ENCODE assay signal across 11 mouse cellular contexts in the genomic region with DNA sequence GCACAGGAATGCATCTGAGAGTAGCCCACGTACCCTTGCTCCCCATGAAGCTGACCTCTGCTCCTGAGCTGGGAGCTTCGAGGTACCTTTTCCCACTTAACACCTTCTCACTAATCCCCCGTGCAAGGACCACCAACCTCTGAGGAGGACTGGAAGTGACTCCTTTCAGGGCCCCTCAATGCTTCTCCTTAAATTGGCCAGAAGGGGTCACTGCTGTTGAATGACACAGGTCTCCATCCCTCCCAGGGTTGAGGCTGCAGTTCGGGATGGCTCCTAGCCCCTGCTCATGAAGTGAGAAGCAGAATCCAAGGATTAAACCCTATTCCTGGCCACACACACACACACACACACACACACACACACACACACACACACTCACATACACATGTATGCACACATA.
DNase-seq lines count a peak whose midpoint lies in the region; ATAC-seq and TF ChIP-seq lines count a peak whose summit lies in the region.
"Had no signal": no experiment of that assay in that cellular context is flagged by ENCODE, and none has a peak within 500 bp of the region (broad histone marks: within the 10 kb centered on the region; RNA-seq: fewer than 3 reads in every experiment).

No protein-coding gene starts in this region.

- H3K4me2 ChIP-seq in lung, embryonic 14.5 days = no peak overlapping the region
- no peak overlapping the region for H3K4me2 ChIP-seq in embryonic facial prominence, embryonic 11.5 days (ENCODE audit: low read depth, low read length)
- H3K4me2 ChIP-seq: embryonic facial prominence, embryonic 15.5 days; heart, embryonic 13.5 days had no signal

- H3K4me3 ChIP-seq in heart, adult 2 months = no peak overlapping the region
- no peak overlapping the region for H3K4me3 ChIP-seq in lung, embryonic 14.5 days (ENCODE audit: low read depth, low read length)
- no peak overlapping the region for H3K4me3 ChIP-seq in embryonic facial prominence, embryonic 11.5 days (ENCODE audit: low read depth, low read length)
- H3K4me3 ChIP-seq: embryonic facial prominence, embryonic 15.5 days; heart, embryonic 13.5 days had no signal

- peak; percentile 61 for TF ChIP-seq CTCF in heart, adult 2 months (IDR thresholded peaks at IDR 0.05)
- TF ChIP-seq CTCF in lung, embryonic 14.5 days (IDR thresholded peaks at IDR 0.05; ENCODE audit: low read depth) = peak; percentile 61

- no peak overlapping the region for H3K9ac ChIP-seq in heart, adult 2 months (ENCODE audit: low read depth, low read length)
- no peak overlapping the region for H3K9ac ChIP-seq in lung, embryonic 14.5 days
- no peak overlapping the region for H3K9ac ChIP-seq in embryonic facial prominence, embryonic 11.5 days (replicated peaks; ENCODE audit: low read length)
- H3K9ac ChIP-seq: embryonic facial prominence, embryonic 15.5 days; heart, embryonic 13.5 days had no signal

- intact Hi-C loops in heart, adult 2 months (cut with DNase I) = no loop called here

- H3K9me3 ChIP-seq in lung, embryonic 14.5 days (ENCODE audit: low read depth, low read length) = no peaks in the 10 kb centered on the region
- no peaks in the 10 kb centered on the region for H3K9me3 ChIP-seq in embryonic facial prominence, embryonic 11.5 days (replicated peaks; ENCODE audit: control insufficient read depth, low read length)
- H3K9me3 ChIP-seq: embryonic facial prominence, embryonic 15.5 days; heart, embryonic 13.5 days had no signal

- no peaks in the 10 kb centered on the region for H3K4me1 ChIP-seq in heart, adult 2 months (ENCODE audit: control insufficient read depth, insufficient read depth, low read length)
- no peaks in the 10 kb centered on the region for H3K4me1 ChIP-seq in lung, embryonic 14.5 days (ENCODE audit: insufficient read depth)
- H3K4me1 ChIP-seq in embryonic facial prominence, embryonic 11.5 days (ENCODE audit: control insufficient read depth, insufficient read depth, low read length) = no peaks in the 10 kb centered on the region
- H3K4me1 ChIP-seq: embryonic facial prominence, embryonic 15.5 days; heart, embryonic 13.5 days had no signal

- no peaks in the 10 kb centered on the region for H3K27me3 ChIP-seq in heart, adult 2 months (ENCODE audit: control insufficient read depth, insufficient read depth, low read length)
- no peaks in the 10 kb centered on the region for H3K27me3 ChIP-seq in lung, embryonic 14.5 days (ENCODE audit: insufficient read depth, low read length)
- H3K27me3 ChIP-seq in embryonic facial prominence, embryonic 11.5 days (ENCODE audit: control insufficient read depth, insufficient read depth, low read length) = no peaks in the 10 kb centered on the region
- H3K27me3 ChIP-seq: embryonic facial prominence, embryonic 15.5 days; heart, embryonic 13.5 days had no signal

- H3K79me2 ChIP-seq in heart, adult 2 months (replicated peaks; ENCODE audit: control insufficient read depth, insufficient read depth, low read length) = no peaks in the 10 kb centered on the region

- DNase-seq in heart, adult 2 months = no peak
- DNase-seq in heart, adult 8-10 months (ENCODE audit: low spot score) = no peak
- DNase-seq in lung, embryonic 14.5 days = peak; percentile 48
- DNase-seq in lung, postnatal 25 days (ENCODE audit: low spot score) = no peak
- DNase-seq in embryonic facial prominence, embryonic 11.5 days (ENCODE audit: low spot score) = peak; percentile 62
- peak; percentile 69 for DNase-seq in retina, embryonic 14.5 days (ENCODE audit: low spot score)
- no peak for DNase-seq in spleen, postnatal 4 days (ENCODE audit: low spot score in 2 of 2)

- no peak overlapping the region for H3K27ac ChIP-seq in heart, adult 2 months
- no peak overlapping the region for H3K27ac ChIP-seq in lung, embryonic 14.5 days (ENCODE audit: low read depth)
- H3K27ac ChIP-seq in embryonic facial prominence, embryonic 11.5 days (replicated peaks; ENCODE audit: low read depth, low read length) = no peak overlapping the region
- H3K27ac ChIP-seq: embryonic facial prominence, embryonic 15.5 days; heart, embryonic 13.5 days; macrophage had no signal

- no peak for TF ChIP-seq POLR2A in heart, adult 2 months (IDR thresholded peaks at IDR 0.05; ENCODE audit: insufficient read depth, low read depth, low read length)

- no peak for ATAC-seq in lung, embryonic 14.5 days (ENCODE audit: insufficient read depth)
- 0 out of 2 replicates have a peak, but pooled peaks have one; percentile 34 for ATAC-seq in embryonic facial prominence, embryonic 11.5 days (replicated peaks; ENCODE audit: insufficient number of reproducible peaks, low FRiP score, low TSS enrichment, low read depth)
- ATAC-seq in erythroblast, adult 5-6 weeks (replicated peaks; ENCODE audit: low FRiP score, poor library complexity, severe bottlenecking) = no peak

- H3K36me3 ChIP-seq in heart, adult 2 months (ENCODE audit: control insufficient read depth, insufficient read depth, low read length) = no peaks in the 10 kb centered on the region
- no peaks in the 10 kb centered on the region for H3K36me3 ChIP-seq in lung, embryonic 14.5 days (ENCODE audit: insufficient read depth)
- H3K36me3 ChIP-seq in embryonic facial prominence, embryonic 11.5 days (replicated peaks; ENCODE audit: control insufficient read depth, insufficient read depth, low read depth, low read length) = no peaks in the 10 kb centered on the region
- H3K36me3 ChIP-seq: heart, embryonic 13.5 days had no signal

- no peak for TF ChIP-seq EP300 in heart, adult 2 months (IDR thresholded peaks at IDR 0.05; ENCODE audit: insufficient read depth, low read depth, low read length)

- 24% methylated on average over 4 of the region's 4 CpGs for WGBS in heart, adult 2 months
- 34% methylated on average over 4 of the region's 4 CpGs for WGBS in lung, embryonic 14.5 days
- WGBS in embryonic facial prominence, embryonic 11.5 days = 21% methylated on average over 4 of the region's 4 CpGs

Comparison
In these comparisons a context has a peak if more than half of its experiments do, and no peak if none do; other contexts are left out.
1. DNase-seq: peak in lung, embryonic 14.5 days (single experiment), embryonic facial prominence, embryonic 11.5 days (single experiment) and retina, embryonic 14.5 days (single experiment); none in heart, adult 2 months (0 of 2), heart, adult 8-10 months (single experiment), lung, postnatal 25 days (single experiment) and spleen, postnatal 4 days (0 of 2).